Mouse (Mus musculus): ENCODE measurements around the gene Rimklb.
"Not testable (repeated sequence)": the region's sequence is repeated elsewhere in the genome, so short reads cannot be mapped to it uniquely, and the experiment has no call there.

The Rimklb gene

GRCm38 (mm10) chr6:122495082-122495881 is 3.3 kb downstream of the Rimklb start:
- peak; percentile 13 for DNase-seq (ENCODE audit: low spot score)

- DNase-seq (ENCODE audit: low spot score): no peak
These were observed 4.6 kb downstream of the Rimklb start for GRCm38 (mm10) chr6:122493799-122494472.

- no peak for DNase-seq (ENCODE audit: low spot score)
These were observed 6.1 kb downstream of the Rimklb start for GRCm38 (mm10) chr6:122492479-122492878.

DNA sequence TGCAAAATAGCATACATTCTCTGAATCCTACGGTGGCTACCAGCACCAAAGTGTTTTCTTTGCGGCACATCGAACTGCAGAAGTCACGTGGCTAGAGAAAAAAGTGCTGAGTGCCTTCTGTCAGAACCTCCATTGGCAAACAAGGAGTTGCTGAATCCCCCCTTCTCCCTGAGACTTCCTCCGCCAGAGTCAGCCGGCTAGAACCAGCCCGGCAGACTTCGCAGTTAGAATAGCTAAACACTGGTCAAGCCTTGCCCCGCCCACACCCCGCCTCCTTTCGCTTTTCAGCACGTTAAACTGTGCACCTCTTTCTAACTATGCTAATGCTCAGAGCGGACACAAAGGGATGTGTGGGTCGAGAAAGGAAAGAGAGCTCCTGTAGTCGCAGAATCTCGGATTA is 7.0 kb downstream of the Rimklb start:
- peak; percentile 28 for DNase-seq (ENCODE audit: low spot score)

DNA sequence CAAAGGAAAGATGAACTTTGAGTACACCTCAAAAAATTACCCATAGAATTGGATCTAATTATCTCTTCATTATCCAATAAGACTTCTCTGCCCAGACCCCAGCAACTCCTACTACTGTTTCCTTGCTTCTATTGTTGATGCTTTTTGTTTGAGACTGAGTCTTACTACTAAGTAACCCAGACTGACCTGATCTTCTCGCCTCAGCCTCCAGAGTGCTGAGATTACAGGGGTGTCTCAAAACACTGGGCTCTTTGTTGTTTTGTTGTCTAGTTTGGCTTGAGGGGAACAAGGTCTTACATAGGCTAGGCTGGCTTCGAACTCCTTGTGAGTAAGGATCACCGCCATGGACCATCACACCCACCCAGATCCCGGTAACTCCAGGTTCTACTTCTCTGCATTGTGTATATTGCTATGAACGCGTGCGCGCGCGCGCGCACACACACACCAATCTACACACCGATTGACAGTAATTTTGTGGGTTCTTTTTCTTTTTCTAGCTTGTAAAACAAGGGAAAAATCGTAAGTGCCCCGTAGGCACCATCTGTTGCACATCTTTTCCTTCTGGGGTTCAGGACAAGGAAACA is 7.5 kb downstream of the Rimklb start:
- no peak for DNase-seq (ENCODE audit: low spot score)

- DNase-seq (ENCODE audit: low spot score): peak; percentile 54
These were observed 12.1 kb downstream of the Rimklb start for GRCm38 (mm10) chr6:122486297-122487117.

DNA sequence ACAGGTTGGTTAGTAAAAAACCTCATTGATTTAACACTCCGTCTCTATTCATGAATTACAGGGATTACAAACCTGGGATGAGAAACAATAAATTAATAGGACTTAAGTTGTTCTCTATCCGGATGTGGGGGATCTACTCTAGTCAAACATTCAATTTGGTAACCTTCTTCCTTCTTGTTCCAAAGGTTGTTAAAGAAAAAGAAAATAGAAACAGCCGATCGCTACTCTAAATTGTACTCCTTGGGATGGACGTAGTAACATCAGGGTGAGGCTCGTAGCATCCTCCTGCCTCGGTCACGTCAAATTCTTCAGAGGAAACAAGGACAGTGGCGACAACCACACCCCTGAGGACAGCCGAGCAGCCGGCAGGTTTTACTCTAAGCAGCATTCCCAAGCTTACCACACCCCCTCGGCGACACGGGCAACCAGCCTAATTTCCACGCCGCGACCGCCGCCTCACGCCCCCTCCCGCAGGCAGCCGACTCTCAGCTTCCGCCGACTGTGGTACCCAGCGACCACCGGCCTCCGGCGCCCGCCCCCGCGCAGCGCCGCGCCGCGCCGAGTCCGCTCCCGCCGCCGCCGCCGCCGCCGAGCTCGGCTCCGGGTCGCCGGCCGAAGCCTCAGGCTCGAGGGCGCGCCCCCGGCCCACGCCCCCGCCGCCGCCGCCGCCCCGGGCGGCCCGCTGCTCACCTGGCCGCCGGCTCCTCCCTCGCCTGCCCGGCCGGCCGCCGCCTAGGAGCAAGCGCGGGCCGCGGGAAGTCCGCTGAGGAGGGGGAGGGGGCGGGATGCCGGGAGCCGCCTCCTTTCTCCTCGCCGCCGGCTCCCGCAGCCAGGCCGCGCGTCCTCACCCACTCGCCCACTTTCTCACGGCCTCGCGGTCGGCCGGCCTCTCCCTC is 12.9 kb downstream of the Rimklb start:
- DNase-seq (ENCODE audit: low spot score): peak; percentile 12

DNA sequence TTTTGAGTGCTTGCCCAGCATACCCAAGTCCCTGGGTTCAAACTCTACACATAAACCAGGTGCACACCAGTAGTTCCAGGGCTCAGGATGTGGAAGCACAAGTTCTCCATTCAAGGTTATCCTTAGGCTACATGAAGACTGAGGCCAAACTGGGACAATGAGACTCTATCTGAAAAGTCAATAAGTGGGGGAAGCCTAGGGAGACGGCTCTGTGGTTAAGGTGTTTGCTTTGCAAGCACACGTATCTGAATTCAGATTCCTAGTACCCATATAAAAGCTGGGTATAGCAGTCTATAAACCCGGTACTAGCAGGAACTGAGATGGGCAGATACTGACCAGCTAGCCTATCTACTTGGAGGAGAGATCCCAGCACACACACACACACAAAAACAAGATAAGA is 20.5 kb downstream of the Rimklb start:
- DNase-seq (ENCODE audit: low spot score): no peak

GRCm38 (mm10) chr6:122471461-122471860 is 27.1 kb downstream of the Rimklb start:
- not testable (repeated sequence) for DNase-seq (ENCODE audit: low spot score)

DNA sequence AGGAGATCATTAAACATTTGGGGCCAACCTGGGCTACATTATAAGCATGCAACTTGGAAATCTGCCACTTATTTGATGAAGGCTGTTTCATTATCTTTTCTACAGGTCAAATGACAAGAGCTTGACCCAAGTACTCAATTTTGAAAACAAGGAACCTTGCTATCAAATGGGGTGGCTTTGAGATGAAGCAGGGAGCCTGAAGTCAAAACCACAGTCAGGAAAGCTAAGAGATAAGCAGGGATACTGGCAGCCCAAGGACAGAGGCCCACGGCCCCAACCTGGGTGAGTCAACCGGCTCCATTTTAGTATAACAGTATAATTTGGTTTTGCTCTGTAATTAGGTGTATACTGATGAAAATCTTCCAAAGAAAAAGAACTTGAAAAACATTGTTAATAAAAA is 28.3 kb downstream of the Rimklb start:
- DNase-seq (ENCODE audit: low spot score): no peak

- DNase-seq (ENCODE audit: low spot score): no peak
These were observed 29.4 kb downstream of the Rimklb start for GRCm38 (mm10) chr6:122469030-122469640.

DNA sequence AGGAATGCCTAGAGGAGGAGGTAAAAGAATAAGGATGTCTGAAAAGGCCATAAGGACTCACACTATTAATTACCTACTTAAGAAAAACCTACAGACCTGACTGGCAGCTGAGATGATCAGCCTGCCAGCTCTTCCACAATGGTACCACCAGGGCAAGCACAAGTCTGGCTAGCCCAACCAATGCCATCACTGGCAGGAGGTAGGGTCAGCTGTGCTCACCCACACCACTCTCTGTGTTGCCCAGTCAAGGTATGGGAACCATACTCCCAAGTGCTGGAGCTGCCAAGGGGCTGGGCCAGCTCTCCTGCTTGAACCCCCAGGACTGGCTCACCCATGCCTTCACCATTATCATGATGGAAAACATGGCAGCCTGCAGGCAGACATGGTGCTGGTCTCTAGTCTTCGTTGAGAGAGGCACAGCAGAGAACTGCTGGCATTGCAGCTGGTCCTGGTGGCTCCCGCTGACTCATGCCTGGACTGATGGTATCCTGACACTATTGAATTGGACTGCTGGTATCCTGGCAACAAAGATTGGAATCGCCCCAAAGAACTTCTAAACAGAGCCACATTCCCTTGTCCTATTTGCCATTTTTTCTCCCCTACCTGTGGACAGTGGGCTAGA is 32.4 kb downstream of the Rimklb start:
- DNase-seq (ENCODE audit: low spot score): no peak

- DNase-seq (ENCODE audit: low spot score): no peak
These were observed 39.4 kb downstream of the Rimklb start for GRCm38 (mm10) chr6:122458946-122459693.

GRCm38 (mm10) chr6:122447848-122448247 is 50.7 kb downstream of the Rimklb start:
- no peak for DNase-seq (ENCODE audit: low spot score)

DNA sequence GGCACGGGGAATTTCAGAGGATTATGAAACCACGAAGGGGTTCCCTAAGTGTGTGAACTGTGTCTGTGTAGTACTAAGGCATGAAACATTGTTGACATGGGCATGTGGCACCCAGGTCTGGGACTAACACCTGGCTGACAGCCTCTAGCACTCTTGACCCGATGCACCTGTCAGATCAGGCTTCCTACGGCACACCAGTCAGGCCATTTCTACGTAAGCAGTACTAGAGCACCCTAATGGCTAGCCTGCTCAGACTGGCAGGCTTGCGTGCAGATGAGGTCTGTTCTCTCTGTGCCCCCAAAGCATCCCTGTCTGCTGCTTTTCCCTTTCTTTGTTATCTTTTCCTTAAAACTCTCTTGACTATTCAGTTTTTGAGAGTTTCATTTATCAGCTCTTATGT is 53.3 kb downstream of the Rimklb start:
- DNase-seq (ENCODE audit: low spot score): no peak

GRCm38 (mm10) chr6:122440632-122441226 is 57.8 kb downstream of the Rimklb start:
- DNase-seq (ENCODE audit: low spot score): no peak

- no peak for DNase-seq (ENCODE audit: low spot score)
These were observed 59.3 kb downstream of the Rimklb start for GRCm38 (mm10) chr6:122439249-122439648.

GRCm38 (mm10) chr6:122435270-122435669 is 63.3 kb downstream of the Rimklb start:
- no peak for DNase-seq (ENCODE audit: low spot score)

GRCm38 (mm10) chr6:122427456-122427855 is 71.1 kb downstream of the Rimklb start:
- DNase-seq (ENCODE audit: low spot score): no peak
